Mouse (Mus musculus) forebrain, embryonic 14.5 days (tissue): ENCODE results near the gene Pacrg. TPM values are rescaled to one million over a fixed set of nuclear protein-coding genes. Genes with fewer than 3 reads are reported as not detected.

Source experiments
- ATAC-seq: fragments of 200-750 bp; cut with Nextera tagmentation; 2 replicates; pipeline ENCODE4 v1.8.0; 2017; ENCODE audit warnings: mild to moderate bottlenecking, moderate library complexity
- DNase-seq: peaks from one replicate; pipeline ENCODE4 v3.0.0-alpha.2; 2015; ENCODE audit warnings: low spot score
- H3K27ac ChIP-seq: fragments of 300-500 bp; sonication (generic); 2 replicates; pipeline ENCODE4 v1.5.1; 2014; ENCODE audit warnings: low read depth, mild to moderate bottlenecking, control low read depth, low read length, moderate library complexity
- H3K27me3 ChIP-seq: fragments of 300-500 bp; sonication (generic); replicated peaks from 2 replicates; pipeline ENCODE4 v1.6.1; 2014; ENCODE audit warnings: low read length, control low read depth, mixed read lengths; ENCODE audit not compliant: control insufficient read depth, insufficient read depth
- H3K36me3 ChIP-seq: fragments of 300-500 bp; sonication (generic); 2 replicates; pipeline ENCODE4 v1.6.1; 2014; ENCODE audit warnings: low read length, control low read depth; ENCODE audit not compliant: control insufficient read depth, insufficient read depth
- H3K4me1 ChIP-seq: fragments of 300-500 bp; sonication (generic); 2 replicates; pipeline ENCODE4 v1.6.1; 2014; ENCODE audit warnings: antibody characterized with exemption, low read length, control low read depth; ENCODE audit not compliant: control insufficient read depth, insufficient read depth
- H3K4me2 ChIP-seq: fragments of 300-500 bp; sonication (generic); 2 replicates; pipeline ENCODE4 v1.6.1; 2014; ENCODE audit warnings: mild to moderate bottlenecking, control low read depth, low read length
- H3K4me3 ChIP-seq: fragments of 300-500 bp; sonication (generic); 2 replicates; pipeline ENCODE4 v1.5.1; 2014; ENCODE audit warnings: low read depth, low read length, control low read depth
- H3K9ac ChIP-seq: fragments of 300-500 bp; sonication (generic); 2 replicates; pipeline ENCODE4 v1.6.1; 2014; ENCODE audit warnings: mild to moderate bottlenecking, low read length, control low read depth, moderate library complexity
- H3K9me3 ChIP-seq: fragments of 300-500 bp; sonication (generic); replicated peaks from 2 replicates; pipeline ENCODE4 v1.6.1; 2016; ENCODE audit warnings: low read length, control low read depth, mixed read lengths; ENCODE audit not compliant: control insufficient read depth
- WGBS: fragments of 180-500 bp; shearing (Covaris S2); extraction: QIAGEN DNeasy Blood & Tissue Kit; methylation state at CpG from one replicate; pipeline ENCODE4 v1.1.7; 2014; 5-methylcytosine and 5-hydroxymethylcytosine counted together
- polyA plus RNA-seq: library from polyadenylated mRNA; unstranded; fragments of >200 nt; fragmentation: Nextera tagmentation; extraction: Ambion mirVana; gene quantifications from 2 replicates; pipeline ENCODE4 v1.2.1, GENCODE M21; 2014

Gene Pacrg
- polyA plus RNA-seq, 1 experiment from 2014 or later = 7.8 TPM

DNA sequence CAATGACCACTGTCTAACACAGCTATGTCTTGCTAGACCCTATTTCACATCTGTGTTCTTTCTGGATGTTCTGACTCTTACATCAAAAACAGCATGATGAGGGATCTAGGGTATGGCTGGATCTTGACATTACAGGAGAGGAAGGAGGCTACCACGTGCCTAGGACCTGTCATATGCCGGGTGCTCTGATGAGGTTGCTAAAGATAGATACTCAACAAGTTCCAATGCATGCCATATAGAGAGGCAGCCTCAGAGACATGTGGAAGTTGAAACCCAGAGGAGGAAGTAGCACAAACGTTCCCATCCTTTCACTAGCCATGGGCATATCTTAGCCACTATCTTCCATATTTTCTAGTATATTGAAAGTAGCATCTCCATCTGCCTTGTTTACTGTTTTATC is 115.3 kb downstream of the Pacrg start:
- Histone ChIP-seq H3K27ac (no peak overlapping the region), H3K4me2 (no peak overlapping the region), H3K9me3 (no peaks in the 10 kb centered on the region), H3K4me3 (no peak overlapping the region), H3K9ac (no peak overlapping the region), H3K4me1 (no peaks in the 10 kb centered on the region), H3K36me3 (no peaks in the 10 kb centered on the region), H3K27me3 (no peaks in the 10 kb centered on the region)
- ATAC-seq (no peak), DNase-seq (no peak)
- WGBS = 97% methylated on average over 3 of the region's 3 CpGs

DNA sequence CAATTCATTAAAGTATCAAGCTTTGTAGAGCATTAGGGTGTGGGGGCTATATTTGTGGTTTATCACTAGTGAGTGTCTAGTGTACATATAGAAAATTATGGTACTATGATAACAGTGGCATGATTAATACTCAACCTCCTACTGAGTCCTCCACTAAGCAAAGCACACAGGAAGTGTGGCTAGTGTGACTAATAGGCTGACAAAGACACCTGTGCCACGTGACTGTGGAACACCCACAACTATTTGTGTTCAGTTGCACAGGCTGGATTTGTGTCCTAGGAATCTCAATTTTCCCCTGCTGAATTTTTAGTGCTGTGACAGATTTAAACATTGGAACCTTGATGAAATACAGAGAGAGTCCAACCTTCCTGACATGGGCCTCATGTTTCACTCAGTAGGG is 118.5 kb downstream of the Pacrg start:
- Histone ChIP-seq H3K27me3 (no peaks in the 10 kb centered on the region), H3K4me2 (no peak overlapping the region), H3K9ac (no peak overlapping the region), H3K36me3 (no peaks in the 10 kb centered on the region), H3K4me3 (no peak overlapping the region), H3K9me3 (no peaks in the 10 kb centered on the region), H3K27ac (no peak overlapping the region), H3K4me1 (no peaks in the 10 kb centered on the region)
- WGBS = 74% methylated on average over 1 of the region's 1 CpGs
- no peak for ATAC-seq
- DNase-seq = no peak

DNA sequence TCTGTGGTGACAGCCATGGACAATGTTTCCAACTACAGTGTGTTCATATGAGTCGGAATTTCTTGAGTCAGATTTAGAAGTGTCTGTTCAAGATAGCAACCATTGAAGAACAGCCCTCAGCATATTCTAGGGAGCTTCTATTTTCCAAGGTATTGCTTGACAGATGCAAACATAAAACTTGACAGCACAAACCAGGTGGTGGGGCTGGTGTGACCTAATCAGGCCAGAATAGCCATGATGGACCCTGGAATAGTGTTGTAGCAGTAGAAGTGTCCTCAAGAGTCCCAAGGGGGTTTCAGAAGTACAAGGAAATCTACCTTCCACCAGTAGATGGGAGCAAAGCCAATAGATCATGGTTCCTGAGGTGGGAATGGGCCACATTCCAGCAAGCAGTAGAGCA is 123.0 kb downstream of the Pacrg start:
- H3K4me2 ChIP-seq = no peak overlapping the region
- no peaks in the 10 kb centered on the region for H3K4me1 ChIP-seq
- no peak overlapping the region for H3K4me3 ChIP-seq
- H3K9ac ChIP-seq = no peak overlapping the region
- H3K9me3 ChIP-seq = no peaks in the 10 kb centered on the region
- no peak for ATAC-seq
- no peaks in the 10 kb centered on the region for H3K27me3 ChIP-seq
- WGBS = 96% methylated on average over 1 of the region's 1 CpGs
- no peaks in the 10 kb centered on the region for H3K36me3 ChIP-seq
- DNase-seq = no peak
- no peak overlapping the region for H3K27ac ChIP-seq

DNA sequence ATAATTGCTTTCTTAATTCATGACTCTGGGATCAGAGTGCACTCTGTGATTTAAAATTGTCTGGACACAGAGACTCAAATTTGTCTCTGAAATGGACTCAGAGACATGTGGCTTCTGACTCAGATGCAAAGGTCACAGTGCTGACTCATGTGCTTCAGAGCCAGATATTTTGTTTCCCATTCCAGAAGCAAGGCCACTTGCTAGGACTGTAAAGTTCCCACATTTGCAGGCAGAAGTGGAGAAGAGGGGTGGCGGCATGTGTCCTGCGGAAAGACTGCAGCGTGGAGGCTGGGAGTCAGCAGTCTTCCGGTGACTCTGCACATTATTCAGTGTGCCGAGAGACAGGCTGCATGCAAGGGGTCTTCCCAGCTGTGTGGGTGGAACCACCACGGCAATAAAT is 137.3 kb downstream of the Pacrg start:
- WGBS = 72% methylated on average over 6 of the region's 6 CpGs
- no peaks in the 10 kb centered on the region for H3K27me3 ChIP-seq
- no peaks in the 10 kb centered on the region for H3K9me3 ChIP-seq
- ATAC-seq (no peak), DNase-seq (no peak)
- H3K4me3 ChIP-seq = no peak overlapping the region
- no peak overlapping the region for H3K9ac ChIP-seq
- no peak overlapping the region for H3K4me2 ChIP-seq
- H3K36me3 ChIP-seq = no peaks in the 10 kb centered on the region
- H3K4me1 ChIP-seq = no peaks in the 10 kb centered on the region
- H3K27ac ChIP-seq = no peak overlapping the region

DNA sequence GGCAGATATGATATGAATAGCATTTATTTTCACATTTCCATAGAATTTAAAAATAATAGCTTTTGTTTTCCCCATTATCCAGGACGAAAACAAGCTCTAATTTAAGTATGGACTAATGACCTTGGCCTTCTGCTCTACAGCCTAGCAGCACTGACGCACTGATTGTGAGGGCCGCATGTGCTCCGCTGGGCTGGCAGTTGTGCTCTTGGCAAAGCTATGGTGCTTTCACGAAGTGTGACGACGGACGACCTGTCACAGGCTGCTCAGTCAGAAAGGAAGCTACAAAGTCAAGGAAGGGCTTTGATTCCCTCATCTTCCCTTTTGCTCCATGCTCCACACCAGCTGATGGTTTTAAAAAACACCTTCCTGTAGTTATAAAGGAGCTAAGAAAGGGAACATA is 142.1 kb downstream of the Pacrg start:
- no peak overlapping the region for H3K9ac ChIP-seq
- no peaks in the 10 kb centered on the region for H3K36me3 ChIP-seq
- no peaks in the 10 kb centered on the region for H3K27me3 ChIP-seq
- DNase-seq = peak; percentile 44
- H3K4me3 ChIP-seq = no peak overlapping the region
- no peaks in the 10 kb centered on the region for H3K4me1 ChIP-seq
- no peak for ATAC-seq
- no peak overlapping the region for H3K27ac ChIP-seq
- H3K9me3 ChIP-seq = no peaks in the 10 kb centered on the region
- no peak overlapping the region for H3K4me2 ChIP-seq
- WGBS = 34% methylated on average over 8 of the region's 8 CpGs

DNA sequence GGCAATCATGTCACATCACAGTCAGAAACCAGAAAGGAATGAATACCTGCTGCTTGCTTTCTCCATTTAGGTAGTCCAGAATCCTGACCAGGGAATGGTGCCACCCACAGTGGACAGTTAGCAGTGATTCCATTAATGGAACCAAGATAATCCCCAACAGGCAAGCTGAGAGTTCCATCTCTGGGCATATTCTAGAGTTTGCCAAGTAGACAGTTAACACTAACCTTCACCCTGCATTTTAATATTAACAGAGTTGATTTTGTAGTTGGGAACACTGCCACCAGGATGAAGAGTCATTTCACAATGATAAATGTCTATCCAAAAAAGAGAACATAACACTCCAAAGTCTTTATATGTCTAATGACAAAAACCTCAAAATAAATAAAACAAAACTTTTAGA is 144.7 kb downstream of the Pacrg start:
- no peak overlapping the region for H3K9ac ChIP-seq
- H3K4me3 ChIP-seq = no peak overlapping the region
- H3K27me3 ChIP-seq = no peaks in the 10 kb centered on the region
- no peak overlapping the region for H3K4me2 ChIP-seq
- no peak for DNase-seq
- no peaks in the 10 kb centered on the region for H3K4me1 ChIP-seq
- no peaks in the 10 kb centered on the region for H3K36me3 ChIP-seq
- ATAC-seq = no peak
- no peaks in the 10 kb centered on the region for H3K9me3 ChIP-seq
- H3K27ac ChIP-seq = no peak overlapping the region

DNA sequence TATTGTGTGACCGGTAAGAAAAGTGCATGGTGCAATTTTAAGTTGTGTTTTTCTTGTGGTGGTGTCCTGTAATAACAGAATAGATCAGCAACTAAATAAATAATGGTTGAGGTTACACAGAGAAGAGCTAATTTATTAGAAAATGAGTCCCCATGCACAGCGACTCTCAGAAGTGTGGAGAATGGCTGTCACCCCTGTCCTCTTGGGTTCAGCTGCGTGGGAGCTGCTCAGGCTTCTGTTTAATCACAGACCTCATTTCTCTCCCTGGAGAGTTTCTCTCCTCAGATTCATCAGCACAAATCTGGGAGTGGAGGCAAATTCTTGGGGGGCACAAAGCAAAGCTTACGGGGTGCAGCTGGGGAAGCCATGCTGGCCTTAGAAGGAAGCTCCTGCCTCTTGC is 163.0 kb downstream of the Pacrg start:
- ATAC-seq (no peak), DNase-seq (no peak)
- Histone ChIP-seq H3K36me3 (no peaks in the 10 kb centered on the region), H3K9me3 (no peaks in the 10 kb centered on the region), H3K27ac (no peak overlapping the region), H3K4me3 (no peak overlapping the region), H3K27me3 (no peaks in the 10 kb centered on the region), H3K4me1 (no peaks in the 10 kb centered on the region), H3K9ac (no peak overlapping the region), H3K4me2 (no peak overlapping the region)
- WGBS = 86% methylated on average over 4 of the region's 4 CpGs

DNA sequence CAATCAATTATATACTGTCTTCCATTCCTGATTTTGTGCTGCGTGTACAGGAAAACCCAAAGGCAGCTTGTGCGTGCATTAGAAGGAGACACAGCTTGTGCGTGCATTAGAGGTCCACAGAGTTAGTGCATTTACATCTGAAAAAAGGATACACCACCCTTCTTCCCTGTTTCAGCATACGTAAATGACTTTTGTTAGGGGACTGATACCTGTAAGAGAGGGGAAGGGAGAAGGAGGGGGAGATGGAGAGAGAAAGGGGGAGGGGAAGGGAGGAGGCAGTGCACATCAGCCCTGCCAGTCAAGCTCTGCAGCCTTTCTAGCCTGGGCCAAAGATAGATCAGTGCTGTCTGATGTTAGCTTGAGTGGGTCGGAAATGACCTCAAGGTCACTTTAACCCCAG is 164.6 kb downstream of the Pacrg start:
- no peak for ATAC-seq
- 80% methylated on average over 5 of the region's 5 CpGs for WGBS

DNA sequence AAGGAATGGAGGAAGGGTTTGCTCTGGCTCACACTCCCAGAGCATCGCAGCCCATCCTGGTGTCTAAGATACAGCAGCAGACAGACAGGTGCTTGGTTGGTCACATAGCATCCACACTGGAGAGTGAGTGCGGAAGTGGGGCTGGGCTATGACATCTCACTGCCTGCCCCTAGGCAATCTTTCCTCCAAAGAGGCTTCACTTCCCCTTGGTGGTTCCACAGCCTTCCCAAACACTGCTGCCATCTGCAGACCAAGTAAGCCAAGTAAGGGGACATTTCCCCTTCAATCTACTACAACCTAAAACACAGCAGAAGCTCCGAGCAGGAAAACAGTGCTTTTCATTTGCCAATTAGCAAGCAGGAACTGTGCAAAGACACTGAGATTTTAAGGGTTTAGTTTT is 165.1 kb downstream of the Pacrg start:
- no peak overlapping the region for H3K4me2 ChIP-seq
- H3K9ac ChIP-seq = no peak overlapping the region
- DNase-seq = peak; percentile 41
- no peak for ATAC-seq
- H3K27ac ChIP-seq = no peak overlapping the region
- 60% methylated on average over 3 of the region's 3 CpGs for WGBS
- no peak overlapping the region for H3K4me3 ChIP-seq
- H3K27me3 ChIP-seq = no peaks in the 10 kb centered on the region
- no peaks in the 10 kb centered on the region for H3K4me1 ChIP-seq
- no peaks in the 10 kb centered on the region for H3K9me3 ChIP-seq
- no peaks in the 10 kb centered on the region for H3K36me3 ChIP-seq

More for the DNA sequence above, 164.6 kb downstream of the Pacrg start:
- Histone ChIP-seq H3K36me3 (no peaks in the 10 kb centered on the region), H3K9ac (no peak overlapping the region), H3K27me3 (no peaks in the 10 kb centered on the region), H3K4me2 (no peak overlapping the region), H3K9me3 (no peaks in the 10 kb centered on the region), H3K4me3 (no peak overlapping the region), H3K27ac (no peak overlapping the region), H3K4me1 (no peaks in the 10 kb centered on the region)
- no peak for DNase-seq

DNA sequence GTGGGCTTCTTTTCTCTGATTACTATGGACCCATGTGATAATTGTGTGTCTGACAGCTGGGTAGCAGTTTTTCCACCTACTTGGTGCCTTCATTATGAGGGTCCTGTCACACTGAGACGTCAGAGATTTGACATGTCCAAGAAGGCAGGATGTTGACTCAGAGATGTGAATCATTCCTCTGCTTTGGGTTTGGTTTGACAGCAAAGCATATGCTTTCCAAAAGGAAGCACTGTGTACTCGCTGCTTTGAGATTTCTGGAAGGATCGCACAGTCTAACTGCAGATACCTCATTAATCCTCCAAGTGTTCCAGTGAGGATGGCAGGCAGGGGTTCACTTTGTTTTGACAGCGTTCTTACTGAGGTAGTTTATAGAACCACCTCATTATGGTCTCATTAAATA is 178.8 kb downstream of the Pacrg start:
- Histone ChIP-seq H3K4me2 (no peak overlapping the region), H3K4me3 (no peak overlapping the region), H3K9ac (no peak overlapping the region), H3K9me3 (no peaks in the 10 kb centered on the region), H3K4me1 (no peaks in the 10 kb centered on the region), H3K36me3 (no peaks in the 10 kb centered on the region), H3K27me3 (no peaks in the 10 kb centered on the region), H3K27ac (no peak overlapping the region)
- ATAC-seq (no peak), DNase-seq (no peak)
- WGBS = 85% methylated on average over 4 of the region's 4 CpGs
